In genomic region chr5:123593622-123594280, GRCm38 (mm10) we compare ENCODE assay signal across 21 mouse cellular contexts. TPM values are rescaled to one million over a fixed set of nuclear protein-coding genes. Genes with fewer than 3 reads are reported as not detected.
DNase-seq lines count a peak whose midpoint lies in the region; ATAC-seq and TF ChIP-seq lines count a peak whose summit lies in the region.
"Had no signal": no experiment of that assay in that cellular context is flagged by ENCODE, and none has a peak within 500 bp of the region (broad histone marks: within the 10 kb centered on the region; RNA-seq: fewer than 3 reads in every experiment).

No protein-coding gene starts in this region.

- no peak for ATAC-seq in heart, embryonic 13.5 days (ENCODE audit: extremely low read depth, insufficient number of reproducible peaks, low FRiP score, low TSS enrichment)
- ATAC-seq: CD4-positive, CD25-positive, alpha-beta regulatory T cell, adult 4 months; forebrain, embryonic 16.5 days had no signal

- no peaks in the 10 kb centered on the region for H3K9me3 ChIP-seq in heart, embryonic 13.5 days
- H3K9me3 ChIP-seq: embryonic facial prominence, embryonic 15.5 days; limb, embryonic 10.5 days had no signal

- no peak for DNase-seq in heart, postnatal 14 days
- DNase-seq in right cerebral cortex, adult 2 months (ENCODE audit: low spot score in 2 of 2) = peak; percentile 56 to 62
- no peak for DNase-seq in right cerebral cortex, postnatal 4 days
- no peak for DNase-seq in left cerebral cortex, adult 2 months (ENCODE audit: extremely low spot score in 1 of 2, low spot score in 2 of 2)
- DNase-seq in right cerebral cortex, postnatal 36 days (ENCODE audit: low spot score in 2 of 2) = peak; percentile 41 to 75
- DNase-seq in B cell, adult 2 months = no peak
- DNase-seq in gastrocnemius, postnatal 14 days = no peak
- DNase-seq: adrenal gland, postnatal 25 days; cerebellum, adult 11-12 months; cerebellum, postnatal 14 days; embryo, embryonic 11 days; gastrocnemius, postnatal 25 days; kidney, adult 8-10 months; kidney, postnatal 14 days; lung, adult 18-20 months had no signal

- peak overlapping the region; percentile 50 for H3K27ac ChIP-seq in heart, embryonic 13.5 days (replicated peaks)
- H3K27ac ChIP-seq in left cerebral cortex, adult 2 months = peak overlapping the region; percentile 66
- H3K27ac ChIP-seq: embryonic facial prominence, embryonic 15.5 days; hindbrain, embryonic 14.5 days; limb, embryonic 10.5 days had no signal

- H3K9ac ChIP-seq in heart, embryonic 13.5 days = no peak overlapping the region
- H3K9ac ChIP-seq: embryonic facial prominence, embryonic 15.5 days; hindbrain, embryonic 14.5 days had no signal

- H3K4me1 ChIP-seq in heart, embryonic 13.5 days = peaks cover 28% of the 10 kb centered on the region
- H3K4me1 ChIP-seq: embryonic facial prominence, embryonic 15.5 days; limb, embryonic 10.5 days had no signal

- H3K4me3 ChIP-seq in heart, embryonic 13.5 days = no peak overlapping the region
- H3K4me3 ChIP-seq in left cerebral cortex, adult 2 months = no peak overlapping the region
- H3K4me3 ChIP-seq: embryonic facial prominence, embryonic 15.5 days; limb, embryonic 10.5 days had no signal

- TF ChIP-seq CTCF in left cerebral cortex, adult 2 months (IDR thresholded peaks at IDR 0.05) = no peak

- H3K27me3 ChIP-seq in heart, embryonic 13.5 days (replicated peaks) = no peaks in the 10 kb centered on the region
- H3K27me3 ChIP-seq: embryonic facial prominence, embryonic 15.5 days had no signal

- no peak overlapping the region for H3K4me2 ChIP-seq in heart, embryonic 13.5 days
- H3K4me2 ChIP-seq: embryonic facial prominence, embryonic 15.5 days; hindbrain, embryonic 14.5 days had no signal

- H3K36me3 ChIP-seq in heart, embryonic 13.5 days = peaks cover 65% of the 10 kb centered on the region

- intact Hi-C loops in heart, postnatal 14 days (cut with DNase I) = no loop called here
- intact Hi-C loops in left cerebral cortex, adult 2 months (cut with DNase I) = loop anchor here (1.0 kb wide), 1 partner anchor 20 kb away; the partner anchor contains the start of gene Vps33a
- intact Hi-C loops in gastrocnemius, postnatal 14 days (cut with DNase I; ENCODE audit: low total_unique reads) = no loop called here

- 47% methylated on average over 10 of the region's 10 CpGs for WGBS in heart, embryonic 13.5 days

RNA-seq across cellular contexts. Expression of gene Vps33a, which starts 20.9 kb away (rescaled TPM):
- polyA plus RNA-seq in heart, embryonic 13.5 days (2015; fragmentation: Nextera tagmentation; extraction: Ambion mirVana) = 18.6 and 20.3 TPM in 2 replicates
- 10 to 100 TPM; 31.8 to 32.9 TPM for total RNA-seq in heart, postnatal 14 days (2021)
- total RNA-seq in left cerebral cortex, adult 2 months (2021) = 100 to 1,000 TPM in 1 of 2 experiments, 10 to 100 TPM in 1; 87.3 to 105 TPM
- total RNA-seq in gastrocnemius, postnatal 14 days (2021) = 10 to 100 TPM; 23.0 to 25.4 TPM

Comparison
In these comparisons a context has a peak if more than half of its experiments do, and no peak if none do; other contexts are left out.
1. DNase-seq: peak in right cerebral cortex, adult 2 months (2 of 2) and right cerebral cortex, postnatal 36 days (2 of 2); none in heart, postnatal 14 days (0 of 2), right cerebral cortex, postnatal 4 days (single experiment), left cerebral cortex, adult 2 months (0 of 2), B cell, adult 2 months (0 of 2) and gastrocnemius, postnatal 14 days (single experiment).